Mouse (Mus musculus) embryonic facial prominence, embryonic 15.5 days (tissue): ENCODE measurements around the gene Gabarap. TPM values are rescaled to one million over a fixed set of nuclear protein-coding genes. Genes with fewer than 3 reads are reported as not detected.
A peak's percentile ranks its signal among the peaks of the same experiment; 100 is the strongest.

Experiments used
- ATAC-seq: fragments of 200-750 bp; cut with Nextera tagmentation; 2 replicates; pipeline ENCODE4 v1.8.0; 2017; ENCODE audit warnings: low read depth, moderate TSS enrichment; ENCODE audit not compliant: insufficient number of reproducible peaks, low FRiP score, low TSS enrichment
- H3K27ac ChIP-seq: fragments of 300-500 bp; sonication (generic); replicated peaks from 2 replicates; pipeline ENCODE4 v1.5.1; 2015; ENCODE audit warnings: mild to moderate bottlenecking, inconsistent platforms
- H3K27me3 ChIP-seq: fragments of 300-500 bp; sonication (generic); 2 replicates; pipeline ENCODE4 v1.6.1; 2015; ENCODE audit warnings: inconsistent platforms
- H3K36me3 ChIP-seq: fragments of 300-500 bp; sonication (generic); 2 replicates; pipeline ENCODE4 v1.6.1; 2015; ENCODE audit warnings: mild to moderate bottlenecking, inconsistent platforms
- H3K4me1 ChIP-seq: fragments of 300-500 bp; sonication (generic); 2 replicates; pipeline ENCODE4 v1.6.1; 2015; ENCODE audit warnings: inconsistent platforms
- H3K4me2 ChIP-seq: fragments of 300-500 bp; sonication (generic); replicated peaks from 2 replicates; pipeline ENCODE4 v1.6.1; 2015; ENCODE audit warnings: mild to moderate bottlenecking, inconsistent platforms
- H3K4me3 ChIP-seq: fragments of 300-500 bp; sonication (generic); replicated peaks from 2 replicates; pipeline ENCODE4 v1.5.1; 2015; ENCODE audit warnings: mild to moderate bottlenecking, inconsistent platforms
- H3K9ac ChIP-seq: fragments of 300-500 bp; sonication (generic); 2 replicates; pipeline ENCODE4 v1.6.1; 2015; ENCODE audit warnings: inconsistent platforms
- H3K9me3 ChIP-seq: fragments of 300-500 bp; sonication (generic); replicated peaks from 2 replicates; pipeline ENCODE4 v1.6.1; 2016; ENCODE audit warnings: inconsistent platforms
- WGBS: fragments of 180-500 bp; shearing (Covaris S2); methylation state at CpG from one replicate; pipeline ENCODE4 v1.1.7; 2015; 5-methylcytosine and 5-hydroxymethylcytosine counted together
- polyA plus RNA-seq: library from polyadenylated mRNA; unstranded; fragments of >200 nt; fragmentation: Nextera tagmentation; extraction: Ambion mirVana; gene quantifications from 2 replicates; pipeline ENCODE4 v1.2.1, GENCODE M21; 2015

Gene Gabarap
- polyA plus RNA-seq, 1 experiment from 2014 or later = 559 TPM

- H3K9me3 ChIP-seq = no peaks in the 10 kb centered on the region
- peaks cover 23% of the 10 kb centered on the region for H3K27me3 ChIP-seq
- ATAC-seq = no peak
- no peak overlapping the region for H3K4me2 ChIP-seq
- H3K27ac ChIP-seq = no peak overlapping the region
- H3K36me3 ChIP-seq = peaks cover 75% of the 10 kb centered on the region
- WGBS = 66% methylated on average over 3 of the region's 3 CpGs
- H3K4me1 ChIP-seq = peaks cover 13% of the 10 kb centered on the region
- no peak overlapping the region for H3K9ac ChIP-seq
- H3K4me3 ChIP-seq = no peak overlapping the region
Measured at GRCm38 (mm10) chr11:69970775-69971174, 20.2 kb upstream of the Gabarap start.

GRCm38 (mm10) chr11:69974907-69975306 lies 16.0 kb upstream of the Gabarap start:
- ATAC-seq = no peak
- H3K27ac ChIP-seq = no peak overlapping the region
- no peak overlapping the region for H3K9ac ChIP-seq
- H3K36me3 ChIP-seq = peaks cover 71% of the 10 kb centered on the region
- no peaks in the 10 kb centered on the region for H3K27me3 ChIP-seq
- 91% methylated on average over 2 of the region's 2 CpGs for WGBS
- peaks cover 6% of the 10 kb centered on the region; the same call in 1 of the 2 replicates for H3K4me1 ChIP-seq
- no peak overlapping the region for H3K4me3 ChIP-seq
- no peak overlapping the region for H3K4me2 ChIP-seq
- H3K9me3 ChIP-seq = no peaks in the 10 kb centered on the region

GRCm38 (mm10) chr11:69976271-69976670 lies 14.7 kb upstream of the Gabarap start:
- ATAC-seq = no peak
- no peaks in the 10 kb centered on the region for H3K9me3 ChIP-seq
- H3K27me3 ChIP-seq = no peaks in the 10 kb centered on the region
- peaks cover 62% of the 10 kb centered on the region for H3K36me3 ChIP-seq
- H3K4me1 ChIP-seq = peaks cover 6% of the 10 kb centered on the region; the same call in 1 of the 2 replicates
- no peak overlapping the region for H3K9ac ChIP-seq
- H3K4me3 ChIP-seq = no peak overlapping the region
- no peak overlapping the region for H3K27ac ChIP-seq
- H3K4me2 ChIP-seq = no peak overlapping the region
- 81% methylated on average over 4 of the region's 4 CpGs for WGBS

DNA sequence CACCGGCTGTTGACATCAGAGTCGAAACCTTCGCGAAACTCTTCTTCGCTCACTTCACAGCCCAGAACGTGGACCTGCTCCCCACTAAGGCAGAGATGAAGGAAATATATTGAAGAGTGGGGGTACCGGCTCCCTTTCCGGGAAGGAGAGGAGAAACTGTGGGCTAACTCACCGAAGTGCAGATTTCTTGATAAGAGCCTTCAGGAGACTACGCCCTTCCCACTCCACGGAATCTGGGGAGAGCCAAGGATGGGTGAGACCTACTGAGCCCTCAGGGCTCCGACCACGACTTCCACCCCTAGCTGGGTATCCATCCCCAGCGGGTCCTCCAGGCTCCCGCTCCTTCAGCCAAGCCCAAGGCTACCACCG lies 11.1 kb upstream of the Gabarap start:
- H3K4me2 ChIP-seq = peak overlapping the region; percentile 71
- H3K27ac ChIP-seq = peak overlapping the region; percentile 100
- peak overlapping the region; percentile 63 for H3K9ac ChIP-seq
- H3K4me1 ChIP-seq = peaks cover 27% of the 10 kb centered on the region
- no peaks in the 10 kb centered on the region for H3K27me3 ChIP-seq
- peak overlapping the region; percentile 99 for H3K4me3 ChIP-seq
- H3K36me3 ChIP-seq = peaks cover 43% of the 10 kb centered on the region
- ATAC-seq = no peak
- WGBS = 2% methylated on average over 16 of the region's 16 CpGs
- H3K9me3 ChIP-seq = no peaks in the 10 kb centered on the region

DNA sequence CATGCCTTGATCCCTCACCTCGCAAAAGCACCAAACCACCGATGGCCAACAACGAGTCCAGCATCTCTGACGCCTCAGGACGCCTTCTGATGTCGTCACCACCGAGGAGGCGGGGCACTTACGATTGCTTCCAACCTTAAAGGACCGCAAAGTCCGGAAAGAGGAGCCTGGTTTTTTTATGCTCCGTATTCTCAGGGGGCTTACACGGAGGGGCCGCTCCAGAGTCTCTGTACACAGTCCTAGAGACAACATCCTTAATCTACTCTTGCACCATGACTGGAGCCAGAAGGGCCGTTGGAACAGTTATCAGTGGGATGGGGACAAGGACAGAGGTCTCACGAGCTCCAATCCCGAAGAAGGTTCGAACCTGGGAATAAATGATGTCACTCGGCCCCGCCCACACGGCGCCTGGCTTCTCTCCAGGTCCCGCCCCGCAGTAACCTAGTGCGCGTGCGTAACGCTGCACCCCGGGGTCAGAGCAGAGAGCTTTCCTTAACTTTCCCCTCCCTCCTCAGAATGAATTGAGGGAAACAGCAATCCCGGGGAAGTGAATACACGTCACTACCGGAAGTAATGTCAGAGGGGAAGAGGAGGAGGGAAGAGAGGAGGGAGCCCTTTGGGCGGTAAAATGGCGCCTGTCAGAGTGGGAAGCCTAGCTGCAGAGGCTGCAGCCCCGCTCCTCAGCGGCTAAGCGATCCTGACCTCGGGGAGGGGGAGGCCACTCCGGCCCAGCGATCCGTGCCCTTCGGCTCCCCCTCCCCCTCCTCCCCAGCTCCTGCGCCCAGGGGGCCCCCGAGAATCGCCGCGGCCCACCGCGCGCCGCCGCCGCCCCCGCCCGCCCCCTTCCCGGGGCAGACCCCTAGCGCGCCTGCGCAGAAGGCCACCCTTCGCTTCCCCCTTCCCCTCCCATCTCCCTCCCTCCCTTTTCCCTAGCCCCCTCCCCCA lies 10.5 kb upstream of the Gabarap start:
- ATAC-seq = peak; percentile 95
- Histone ChIP-seq H3K27me3 (no peaks in the 10 kb centered on the region), H3K4me1 (peaks cover 27% of the 10 kb centered on the region), H3K9ac (peak overlapping the region; percentile 97), H3K27ac (peak overlapping the region; percentile 100), H3K9me3 (no peaks in the 10 kb centered on the region), H3K4me2 (peak overlapping the region; percentile 71), H3K36me3 (peaks cover 43% of the 10 kb centered on the region), H3K4me3 (peak overlapping the region; percentile 99)
- WGBS = under 1% methylated on average over 42 of the region's 60 CpGs

- peaks cover 43% of the 10 kb centered on the region for H3K36me3 ChIP-seq
- peak within 1 kb of the TSS; percentile 100 for H3K27ac ChIP-seq
- peaks cover 27% of the 10 kb centered on the region for H3K4me1 ChIP-seq
- peak within 1 kb of the TSS; percentile 97 for H3K9ac ChIP-seq
- no peaks in the 10 kb centered on the region for H3K27me3 ChIP-seq
- WGBS = under 1% methylated on average over 36 of the region's 43 CpGs
- H3K4me2 ChIP-seq = peak within 1 kb of the TSS; percentile 80
- ATAC-seq = no peak
- H3K4me3 ChIP-seq = peak within 1 kb of the TSS; percentile 99
- H3K9me3 ChIP-seq = no peaks in the 10 kb centered on the region
Measured at GRCm38 (mm10) chr11:69981141-69981762, 9.7 kb upstream of the Gabarap start, which contains the start of gene Ctdnep1. TSS of gene Ctdnep1 (plus strand) at chr11:69981156.

- WGBS = 51% methylated on average over 8 of the region's 8 CpGs
- Histone ChIP-seq H3K27me3 (no peaks in the 10 kb centered on the region), H3K27ac (peak within 1 kb of the TSS; percentile 100), H3K36me3 (peaks cover 43% of the 10 kb centered on the region), H3K4me3 (peak within 1 kb of the TSS; percentile 99), H3K4me2 (peak within 1 kb of the TSS; percentile 80), H3K4me1 (peaks cover 27% of the 10 kb centered on the region), H3K9ac (peak within 1 kb of the TSS; percentile 97), H3K9me3 (no peaks in the 10 kb centered on the region)
- no peak for ATAC-seq
Measured at GRCm38 (mm10) chr11:69982225-69982624, 8.7 kb upstream of the Gabarap start, which contains the start of gene Elp5. TSS of gene Elp5 (minus strand) at chr11:69982517.

DNA sequence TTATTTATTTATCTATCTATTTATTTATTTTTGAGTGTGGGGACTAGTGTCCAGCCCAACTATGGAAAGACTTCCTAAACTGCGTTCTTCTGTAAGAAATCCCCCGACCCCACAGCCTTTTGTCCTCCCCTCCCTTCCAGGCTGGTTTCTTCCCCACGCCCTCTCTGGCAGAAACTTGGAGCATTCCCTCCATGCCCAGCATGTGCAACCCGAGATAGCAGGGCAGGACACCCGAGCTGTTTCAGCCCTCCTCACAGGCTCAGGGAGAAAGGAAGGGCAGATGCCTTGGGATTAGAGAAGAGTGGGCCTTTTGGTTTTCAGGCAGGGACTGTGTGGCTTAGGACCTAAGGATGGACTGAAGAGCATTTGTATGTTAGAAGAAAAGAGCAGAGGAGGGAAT lies 8.1 kb upstream of the Gabarap start:
- Histone ChIP-seq H3K4me1 (peaks cover 27% of the 10 kb centered on the region), H3K4me2 (peak overlapping the region; percentile 80), H3K4me3 (peak overlapping the region; percentile 99), H3K27me3 (no peaks in the 10 kb centered on the region), H3K9me3 (no peaks in the 10 kb centered on the region), H3K9ac (no peak overlapping the region; the same call in 1 of the 2 replicates), H3K27ac (peak overlapping the region; percentile 100; the same call in 1 of the 2 replicates), H3K36me3 (peaks cover 45% of the 10 kb centered on the region)
- 21% methylated on average over 5 of the region's 5 CpGs for WGBS
- ATAC-seq = no peak

DNA sequence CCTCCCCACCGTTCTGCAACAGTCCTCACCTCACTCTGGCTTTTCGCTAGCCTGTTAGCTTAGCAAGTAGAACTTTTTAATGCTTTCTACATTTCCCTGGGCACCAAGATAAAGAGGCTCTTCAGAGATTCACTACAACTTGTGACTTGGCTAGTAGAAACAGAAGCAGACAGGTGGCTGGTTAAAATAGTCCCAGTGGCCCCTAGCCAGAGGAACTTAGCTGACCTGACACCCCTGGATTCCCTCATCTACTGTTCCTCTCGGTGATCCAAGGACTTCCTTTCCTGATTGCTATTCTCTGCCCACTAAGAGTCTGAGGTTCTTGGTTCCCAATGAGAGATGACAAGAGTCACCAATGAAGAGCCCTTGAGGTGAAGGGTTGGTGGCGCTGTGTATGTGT lies 7.6 kb upstream of the Gabarap start:
- Histone ChIP-seq H3K4me1 (peaks cover 27% of the 10 kb centered on the region), H3K36me3 (peaks cover 50% of the 10 kb centered on the region), H3K4me3 (peak overlapping the region; percentile 99), H3K27ac (0 out of 2 replicates have a peak overlapping the region, but pooled peaks have one; percentile 100), H3K4me2 (peak overlapping the region; percentile 80), H3K27me3 (no peaks in the 10 kb centered on the region), H3K9ac (no peak overlapping the region; the same call in 1 of the 2 replicates), H3K9me3 (no peaks in the 10 kb centered on the region)
- no peak for ATAC-seq
- WGBS = 81% methylated on average over 4 of the region's 4 CpGs

DNA sequence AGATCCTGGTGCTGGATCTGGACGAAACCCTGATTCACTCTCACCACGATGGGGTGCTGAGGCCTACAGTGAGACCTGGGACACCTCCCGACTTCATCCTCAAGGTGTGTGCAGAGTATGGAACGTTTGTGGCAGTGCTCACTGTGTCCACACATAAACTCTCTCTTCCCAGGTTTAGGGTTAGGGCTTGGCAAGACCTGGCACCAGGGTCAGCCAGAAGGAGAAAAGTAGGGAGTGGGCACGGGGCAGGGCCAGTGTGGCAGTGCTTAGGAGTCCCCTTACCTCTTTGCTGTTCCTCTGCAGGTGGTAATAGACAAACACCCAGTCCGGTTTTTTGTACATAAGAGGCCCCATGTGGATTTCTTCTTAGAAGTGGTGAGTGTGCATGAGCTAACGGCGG lies 6.5 kb upstream of the Gabarap start:
- Histone ChIP-seq H3K4me2 (no peak overlapping the region), H3K4me3 (no peak overlapping the region), H3K27me3 (no peaks in the 10 kb centered on the region), H3K27ac (no peak overlapping the region), H3K36me3 (peaks cover 57% of the 10 kb centered on the region), H3K9me3 (no peaks in the 10 kb centered on the region), H3K9ac (no peak overlapping the region), H3K4me1 (peaks cover 24% of the 10 kb centered on the region)
- ATAC-seq = no peak
- 88% methylated on average over 8 of the region's 8 CpGs for WGBS

GRCm38 (mm10) chr11:69989949-69990348 lies 994 bp upstream of the Gabarap start:
- Histone ChIP-seq H3K9me3 (no peaks in the 10 kb centered on the region), H3K4me3 (no peak overlapping the region), H3K4me2 (no peak overlapping the region), H3K9ac (no peak overlapping the region), H3K27ac (peak overlapping the region; percentile 97), H3K4me1 (peaks cover 18% of the 10 kb centered on the region), H3K27me3 (no peaks in the 10 kb centered on the region), H3K36me3 (peaks cover 68% of the 10 kb centered on the region)
- WGBS = 85% methylated on average over 8 of the region's 8 CpGs
- ATAC-seq = no peak
